Mouse (Mus musculus) gastrocnemius, postnatal 10 days (tissue): ENCODE measurements around the gene Rpp25l. TPM values are rescaled to one million over a fixed set of nuclear protein-coding genes. Genes with fewer than 3 reads are reported as not detected.
A peak's percentile ranks its signal among the peaks of the same experiment; 100 is the strongest.

ENCODE experiments used
- DNase-seq: peaks from one replicate; pipeline ENCODE4 v3.0.0; 2021; ENCODE audit warnings: mixed read lengths
- long read RNA-seq, 2 experiments: library from polyadenylated mRNA; stranded (forward); transcript quantifications; one replicate each; pipeline ENCODE4 v2.0.0; 2021
- total RNA-seq, 2 experiments: library from RNA; stranded (reverse); gene quantifications; 2 replicates each; pipeline ENCODE4 v1.2.3; 2021

Gene Rpp25l
- 10 to 100 TPM; 31.5 to 41.4 TPM for total RNA-seq
- long read RNA-seq, experiment 1, transcript Rpp25l-201 (2 exons, 856 nt) = major isoform, 13 of 15 reads
- long read RNA-seq, experiment 1, partial matches to known transcripts = 1 of 15 reads
- long read RNA-seq, experiment 1, other reads (novel, unspliced or antisense) = 1 of 15 reads
- long read RNA-seq, experiment 2, transcript Rpp25l-201 (2 exons, 856 nt) = major isoform, 24 of 27 reads
- long read RNA-seq, experiment 2, partial matches to known transcripts = 3 of 27 reads
- long read RNA-seq, experiment 2, other reads (novel, unspliced or antisense) = 0 of 27 reads

- DNase-seq = peak; percentile 84
Observed at GRCm38 (mm10) chr4:41713197-41714067, at the start of gene Rpp25l. Gene Rpp25l (minus strand): TSS chr4:41713534.

GRCm38 (mm10) chr4:41762688-41763114, 49.4 kb upstream of the Rpp25l start:
- DNase-seq = peak; percentile 91

GRCm38 (mm10) chr4:41762099-41762687, 48.9 kb upstream of the Rpp25l start:
- peak; percentile 48 for DNase-seq

- DNase-seq = no peak
Observed at GRCm38 (mm10) chr4:41761680-41762079, 48.3 kb upstream of the Rpp25l start.

- DNase-seq = no peak
Observed at GRCm38 (mm10) chr4:41760911-41761310, 47.6 kb upstream of the Rpp25l start.

- DNase-seq = peak; percentile 88
Observed at GRCm38 (mm10) chr4:41760288-41760721, 47.0 kb upstream of the Rpp25l start.

GRCm38 (mm10) chr4:41759656-41760287, 46.4 kb upstream of the Rpp25l start:
- no peak for DNase-seq

GRCm38 (mm10) chr4:41759206-41759605, 45.9 kb upstream of the Rpp25l start:
- no peak for DNase-seq

- no peak for DNase-seq
Observed at GRCm38 (mm10) chr4:41758701-41759100, 45.4 kb upstream of the Rpp25l start.

GRCm38 (mm10) chr4:41758021-41758420, 44.7 kb upstream of the Rpp25l start:
- no peak for DNase-seq

- DNase-seq = no peak
Observed at GRCm38 (mm10) chr4:41757321-41757720, 44.0 kb upstream of the Rpp25l start.

- DNase-seq = no peak
Observed at GRCm38 (mm10) chr4:41756440-41756839, 43.1 kb upstream of the Rpp25l start.

GRCm38 (mm10) chr4:41755338-41756305, 42.3 kb upstream of the Rpp25l start, which contains the start of gene Sigmar1:
Gene Sigmar1 (minus strand): TSS chr4:41756157.
- peak; percentile 79 for DNase-seq

GRCm38 (mm10) chr4:41754797-41755337, 41.5 kb upstream of the Rpp25l start, which contains the start of gene Galt:
Gene Galt (plus strand): TSS chr4:41755228.
- DNase-seq = no peak

GRCm38 (mm10) chr4:41745021-41745420, 31.7 kb upstream of the Rpp25l start:
- DNase-seq = no peak

GRCm38 (mm10) chr4:41744131-41744530, 30.8 kb upstream of the Rpp25l start:
- no peak for DNase-seq

GRCm38 (mm10) chr4:41741158-41741560, 27.8 kb upstream of the Rpp25l start:
- peak; percentile 83 for DNase-seq

- DNase-seq = peak; percentile 57
Observed at GRCm38 (mm10) chr4:41740380-41741157, 27.2 kb upstream of the Rpp25l start.

- DNase-seq = no peak
Observed at GRCm38 (mm10) chr4:41739260-41739659, 25.9 kb upstream of the Rpp25l start.

- DNase-seq = no peak
Observed at GRCm38 (mm10) chr4:41738256-41738603, 24.9 kb upstream of the Rpp25l start.
